Mouse (Mus musculus): ENCODE data around the gene Commd6. TPM values are rescaled to one million over a fixed set of nuclear protein-coding genes. Genes with fewer than 3 reads are reported as not detected.

Commd6 gene
- polyA plus RNA-seq, 1 experiment from 2014 or later = 100.0 TPM

Other genes with a start within 250 kb of the Commd6 start
- gene Tbc1d4, start 31.5 kb downstream of the Commd6 start, polyA plus RNA-seq (2016; fragmentation: Nextera tagmentation; extraction: Ambion mirVana) = 7.6 and 9.7 TPM in 2 replicates
- 200 and 208 TPM in 2 replicates for gene Uchl3, start 13.3 kb upstream of the Commd6 start, polyA plus RNA-seq (2016; fragmentation: Nextera tagmentation; extraction: Ambion mirVana)
- gene Gm9922, start 89.1 kb upstream of the Commd6 start, polyA plus RNA-seq (2016; fragmentation: Nextera tagmentation; extraction: Ambion mirVana) = 0.68 and 1.6 TPM in 2 replicates
- 3.5 and 3.8 TPM in 2 replicates for gene Lmo7, start 89.3 kb upstream of the Commd6 start, polyA plus RNA-seq (2016; fragmentation: Nextera tagmentation; extraction: Ambion mirVana)

Data from embryonic facial prominence, embryonic 10.5 days (tissue).